ENCODE assay signal across 17 mouse cellular contexts in genomic region chr5:67340811-67341210, GRCm38 (mm10).
"Had no signal": no experiment of that assay in that cellular context is flagged by ENCODE, and none has a peak within 500 bp of the region (broad histone marks: within the 10 kb centered on the region; RNA-seq: fewer than 3 reads in every experiment).

No protein-coding gene starts in this region.

- H3K9me3 ChIP-seq: megakaryocyte, embryonic 14.5 days; midbrain, embryonic 12.5 days; neural tube, embryonic 12.5 days had no signal

- H3K27ac ChIP-seq: liver, embryonic 14.5 days; midbrain, embryonic 12.5 days; neural tube, embryonic 12.5 days had no signal

- DNase-seq: lung, adult 18-20 months; lung, embryonic 14.5 days; lung, postnatal 10 days; lung, postnatal 4 days; midbrain, embryonic 14.5 days; retina, postnatal 1 day; right cerebral cortex, adult 18-20 months; right cerebral cortex, postnatal 25 days; right cerebral cortex, postnatal 4 days; spleen, adult 18-20 months; thymus, adult 18-20 months; thymus, postnatal 14 days; thymus, postnatal 36 days had no signal

- H3K4me3 ChIP-seq: megakaryocyte, embryonic 14.5 days; midbrain, embryonic 12.5 days; neural tube, embryonic 12.5 days had no signal

- H3K9ac ChIP-seq: liver, embryonic 14.5 days; lung, embryonic 14.5 days; midbrain, embryonic 12.5 days; neural tube, embryonic 12.5 days had no signal

- H3K27me3 ChIP-seq: megakaryocyte, embryonic 14.5 days; midbrain, embryonic 12.5 days; neural tube, embryonic 12.5 days had no signal

- H3K4me1 ChIP-seq: midbrain, embryonic 12.5 days; neural tube, embryonic 12.5 days had no signal
